Mouse (Mus musculus): ENCODE measurements around the gene Mllt3. TPM values are rescaled to one million over a fixed set of nuclear protein-coding genes. Genes with fewer than 3 reads are reported as not detected.

Gene Mllt3
- total and polyA plus RNA-seq, 3 experiments = 15.4 to 75.3 TPM; not detected in 1

- Histone ChIP-seq H3K9ac (ENCODE audit: control insufficient read depth, low read depth, low read length, poor library complexity, severe bottlenecking) (no peak overlapping the region), H3K36me3 (ENCODE audit: control insufficient read depth in 1 of 2, insufficient read depth in 2 of 2, low read length in 2 of 2) (peaks cover 0 to 43% of the 10 kb centered on the region in 2 experiments; a peak in 2 of 4 replicates), H3K4me3 (ENCODE audit: control insufficient read depth in 1 of 2, insufficient read depth in 1 of 2, low read depth in 2 of 2, low read length in 2 of 2) (no peak overlapping the region), H3K27ac (ENCODE audit: control insufficient read depth, low read depth, low read length) (no peak overlapping the region; the same call in 1 of the 2 replicates), H3K4me1 (ENCODE audit: control insufficient read depth in 1 of 2, insufficient read depth in 2 of 2, low read length in 2 of 2) (peaks cover 5 to 28% of the 10 kb centered on the region in 2 experiments), H3K79me2 (ENCODE audit: control insufficient read depth, insufficient read depth, low read length, poor library complexity) (peaks cover 15% of the 10 kb centered on the region), H3K27me3 (ENCODE audit: control insufficient read depth in 1 of 2, insufficient read depth in 2 of 2, low read length in 2 of 2) (no peaks in the 10 kb centered on the region), H3K9me3 (replicated peaks; ENCODE audit: insufficient read depth, low read length) (no peaks in the 10 kb centered on the region)
- DNase-seq (ENCODE audit: low read depth, low spot score) = peak; percentile 71
- peak in 1 of 2 experiments; percentile 41; a peak in 2 of 4 replicates for TF ChIP-seq EP300 (IDR thresholded peaks at IDR 0.05; ENCODE audit: low read depth in 1 of 2, low read length in 2 of 2)
- TF ChIP-seq MXI1 (IDR thresholded peaks at IDR 0.05; ENCODE audit: low read depth, low read length) = peak; percentile 79
- TF ChIP-seq ELF1 (IDR thresholded peaks at IDR 0.05; ENCODE audit: low read depth, low read length) = no peak
- TF ChIP-seq CTCF (IDR thresholded peaks at IDR 0.05 in 2 of 3, conservative IDR thresholded peaks at IDR 0.05 in 1 of 3; ENCODE audit: control insufficient read depth in 1 of 3, insufficient read depth in 1 of 3, low read depth in 2 of 3, low read length in 3 of 3, poor library complexity in 1 of 3, severe bottlenecking in 1 of 3) = no peak
- TF ChIP-seq MYC (IDR thresholded peaks at IDR 0.05; ENCODE audit: low read depth, low read length) = peak; percentile 86
- TF ChIP-seq TCF12 (IDR thresholded peaks at IDR 0.05; ENCODE audit: low read depth, low read length) = peak; percentile 52
- TF ChIP-seq TAL1 (IDR thresholded peaks at IDR 0.05; ENCODE audit: low read length) = peak; percentile 64
- peak; percentile 45; the same call in 1 of the 2 replicates for TF ChIP-seq SIN3A (IDR thresholded peaks at IDR 0.05; ENCODE audit: low read length)
- peak; percentile 50 for TF ChIP-seq GATA1 (IDR thresholded peaks at IDR 0.05; ENCODE audit: low read depth, low read length)
- peak; percentile 83 for TF ChIP-seq MAX (IDR thresholded peaks at IDR 0.05; ENCODE audit: low read length)
These were observed 232.9 kb downstream of the Mllt3 start for GRCm38 (mm10) chr4:87800276-87800675.

GRCm38 (mm10) chr4:87799418-87799817, 233.7 kb downstream of the Mllt3 start:
- Histone ChIP-seq H3K27ac (ENCODE audit: control insufficient read depth, low read depth, low read length) (no peak overlapping the region), H3K4me1 (ENCODE audit: control insufficient read depth in 1 of 2, insufficient read depth in 2 of 2, low read length in 2 of 2) (peaks cover 5 to 25% of the 10 kb centered on the region in 2 experiments), H3K9ac (ENCODE audit: control insufficient read depth, low read depth, low read length, poor library complexity, severe bottlenecking) (no peak overlapping the region)

GRCm38 (mm10) chr4:87795261-87795660, 237.9 kb downstream of the Mllt3 start:
- TF ChIP-seq TCF12 (IDR thresholded peaks at IDR 0.05; ENCODE audit: low read depth, low read length) = no peak
- TF ChIP-seq GATA1 (IDR thresholded peaks at IDR 0.05; ENCODE audit: low read depth, low read length) = no peak
- TF ChIP-seq CTCF (IDR thresholded peaks at IDR 0.05 in 2 of 3, conservative IDR thresholded peaks at IDR 0.05 in 1 of 3; ENCODE audit: control insufficient read depth in 1 of 3, insufficient read depth in 1 of 3, low read depth in 2 of 3, low read length in 3 of 3, poor library complexity in 1 of 3, severe bottlenecking in 1 of 3) = no peak
- no peak for TF ChIP-seq ZKSCAN1 (IDR thresholded peaks at IDR 0.05; ENCODE audit: low read depth, low read length)
- TF ChIP-seq POLR2AphosphoS5 (IDR thresholded peaks at IDR 0.05; ENCODE audit: borderline replicate concordance, low read depth, low read length) = no peak
- no peak for TF ChIP-seq UBTF (IDR thresholded peaks at IDR 0.05; ENCODE audit: borderline replicate concordance, insufficient read depth, low read depth, low read length)
- no peak for TF ChIP-seq HCFC1 (IDR thresholded peaks at IDR 0.05; ENCODE audit: low read depth, low read length)
- TF ChIP-seq NRF1 (IDR thresholded peaks at IDR 0.05; ENCODE audit: insufficient read depth, low read depth, low read length, poor library complexity, severe bottlenecking) = no peak
- TF ChIP-seq BHLHE40 (IDR thresholded peaks at IDR 0.05; ENCODE audit: borderline replicate concordance, low read depth, low read length) = no peak
- no peak for TF ChIP-seq MYB (IDR thresholded peaks at IDR 0.05; ENCODE audit: low read depth, low read length)
- no peak for TF ChIP-seq GABPA (IDR thresholded peaks at IDR 0.05; ENCODE audit: low read depth, low read length)
- no peak for TF ChIP-seq USF1 (IDR thresholded peaks at IDR 0.05; ENCODE audit: low read depth, low read length)
- no peak for TF ChIP-seq NELFE (IDR thresholded peaks at IDR 0.05; ENCODE audit: low read depth, low read length)
- TF ChIP-seq EP300 (IDR thresholded peaks at IDR 0.05; ENCODE audit: low read depth in 1 of 2, low read length in 2 of 2) = no peak
- TF ChIP-seq SIN3A (IDR thresholded peaks at IDR 0.05; ENCODE audit: low read length) = no peak
- TF ChIP-seq ETS1 (IDR thresholded peaks at IDR 0.05; ENCODE audit: low read depth, low read length) = no peak
- TF ChIP-seq MAZ (IDR thresholded peaks at IDR 0.05; ENCODE audit: low read depth, low read length) = no peak
- no peak for TF ChIP-seq MYC (IDR thresholded peaks at IDR 0.05; ENCODE audit: low read depth, low read length)

More at GRCm38 (mm10) chr4:87799418-87799817, 233.7 kb downstream of the Mllt3 start:
- peaks cover 0 to 43% of the 10 kb centered on the region in 2 experiments; a peak in 2 of 4 replicates for H3K36me3 ChIP-seq (ENCODE audit: control insufficient read depth in 1 of 2, insufficient read depth in 2 of 2, low read length in 2 of 2)
- peaks cover 11% of the 10 kb centered on the region for H3K79me2 ChIP-seq (ENCODE audit: control insufficient read depth, insufficient read depth, low read length, poor library complexity)
- no peaks in the 10 kb centered on the region for H3K9me3 ChIP-seq (replicated peaks; ENCODE audit: insufficient read depth, low read length)
- H3K27me3 ChIP-seq (ENCODE audit: control insufficient read depth in 1 of 2, insufficient read depth in 2 of 2, low read length in 2 of 2) = no peaks in the 10 kb centered on the region
- DNase-seq (ENCODE audit: low read depth, low spot score) = no peak
- no peak overlapping the region for H3K4me3 ChIP-seq (ENCODE audit: control insufficient read depth in 1 of 2, insufficient read depth in 1 of 2, low read depth in 2 of 2, low read length in 2 of 2)
- TF ChIP-seq POLR2AphosphoS5 (IDR thresholded peaks at IDR 0.05; ENCODE audit: borderline replicate concordance, low read depth, low read length) (no peak), EP300 (IDR thresholded peaks at IDR 0.05; ENCODE audit: low read depth in 1 of 2, low read length in 2 of 2) (0 out of 4 replicates have a peak, but pooled peaks of 1 of the 2 experiments have one; percentile 2), ZC3H11A (IDR thresholded peaks at IDR 0.05; ENCODE audit: low read depth, low read length) (no peak), SMC3 (IDR thresholded peaks at IDR 0.05; ENCODE audit: low read depth, low read length) (no peak)

More at GRCm38 (mm10) chr4:87795261-87795660, 237.9 kb downstream of the Mllt3 start:
- Histone ChIP-seq H3K9ac (ENCODE audit: control insufficient read depth, low read depth, low read length, poor library complexity, severe bottlenecking) (no peak overlapping the region), H3K4me3 (ENCODE audit: control insufficient read depth in 1 of 2, insufficient read depth in 1 of 2, low read depth in 2 of 2, low read length in 2 of 2) (no peak overlapping the region), H3K79me2 (ENCODE audit: control insufficient read depth, insufficient read depth, low read length, poor library complexity) (peaks cover 2% of the 10 kb centered on the region; the same call in 1 of the 2 replicates), H3K36me3 (ENCODE audit: control insufficient read depth in 1 of 2, insufficient read depth in 2 of 2, low read length in 2 of 2) (peaks cover 5 to 12% of the 10 kb centered on the region in 2 experiments), H3K4me1 (ENCODE audit: control insufficient read depth in 1 of 2, insufficient read depth in 2 of 2, low read length in 2 of 2) (peaks cover 0 to 10% of the 10 kb centered on the region in 2 experiments; a peak in 2 of 4 replicates), H3K27ac (ENCODE audit: control insufficient read depth, low read depth, low read length) (no peak overlapping the region), H3K9me3 (replicated peaks; ENCODE audit: insufficient read depth, low read length) (no peaks in the 10 kb centered on the region), H3K27me3 (ENCODE audit: control insufficient read depth in 1 of 2, insufficient read depth in 2 of 2, low read length in 2 of 2) (no peaks in the 10 kb centered on the region)
- no peak for DNase-seq (ENCODE audit: low read depth, low spot score)

All from MEL (cell line).